Mouse (Mus musculus) cerebellum, postnatal 4 days (tissue): ENCODE data around the gene Prnd.

ENCODE experiments used
- DNase-seq, 2 experiments: peaks; one replicate each; pipeline ENCODE4 v3.0.0; 2022; ENCODE audit warnings: low spot score in 2 of 2, mixed read lengths in 1 of 2

The Prnd gene

GRCm38 (mm10) chr2:131950598-131951095 is at the start of gene Prnd:
Gene Prnd (plus strand): TSS chr2:131950861.
- DNase-seq: no peak

DNA sequence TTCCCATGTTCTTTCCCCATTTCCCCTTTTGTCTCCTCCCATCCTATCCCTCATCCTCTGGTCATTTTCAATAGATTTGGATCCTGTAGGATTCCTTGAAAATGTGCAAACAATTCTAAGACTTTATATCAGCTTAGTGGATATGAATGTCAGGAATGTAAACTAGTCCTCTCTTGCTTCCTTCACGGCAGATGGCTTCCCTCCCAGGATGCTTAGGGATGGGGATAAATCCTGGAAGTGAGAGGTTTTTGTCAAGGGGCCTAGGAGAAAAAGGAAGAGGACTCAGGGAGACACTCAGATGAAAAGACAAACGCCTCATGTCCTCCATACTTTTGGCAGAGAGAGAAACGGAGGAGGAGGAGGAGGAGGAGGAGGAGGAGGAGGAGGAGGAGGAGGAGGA is 48.2 kb upstream of the Prnd start:
- no peak for DNase-seq

DNA sequence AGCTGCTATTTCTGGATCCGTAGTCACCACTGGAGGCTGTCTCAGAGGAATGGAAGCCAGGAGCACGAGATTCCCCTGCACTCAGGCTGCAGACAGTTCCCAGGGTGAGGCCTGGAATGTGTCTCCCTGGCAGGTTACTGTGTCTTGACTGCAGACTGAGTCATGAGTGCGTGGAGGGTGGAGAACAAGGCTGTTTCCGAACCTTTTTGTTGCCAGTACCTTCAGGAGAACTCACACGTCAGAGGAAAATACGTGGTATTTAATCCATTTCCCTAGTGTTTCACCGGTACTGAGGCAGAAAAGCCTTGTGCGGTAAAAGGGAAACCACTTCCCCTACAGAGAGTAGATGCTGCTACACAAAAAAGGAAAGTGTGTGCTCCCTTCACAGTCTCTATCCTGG is 47.8 kb upstream of the Prnd start:
- no peak for DNase-seq

- no peak for DNase-seq
Observed at GRCm38 (mm10) chr2:131905025-131905424, 45.6 kb upstream of the Prnd start.

GRCm38 (mm10) chr2:131905776-131906175 is 44.9 kb upstream of the Prnd start:
- DNase-seq: no peak

DNA sequence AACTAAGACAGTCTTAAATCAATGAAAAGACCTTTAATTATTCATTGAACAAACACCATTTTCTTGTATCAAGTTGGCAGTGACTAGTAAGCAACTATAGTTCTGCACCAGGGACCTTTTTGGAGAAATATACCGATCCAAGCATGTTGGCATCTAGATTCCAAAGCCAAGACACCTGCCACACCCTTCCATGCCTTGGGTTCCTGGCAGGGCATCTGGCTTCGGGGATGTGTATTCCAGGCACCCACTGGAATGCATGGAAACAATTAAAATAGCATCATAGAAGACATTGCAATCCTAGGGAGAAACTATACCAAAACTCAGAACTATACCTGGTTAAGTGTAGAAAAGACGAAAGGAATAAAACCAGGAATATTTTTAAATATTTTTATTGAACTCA is 44.4 kb upstream of the Prnd start:
- DNase-seq: no peak

- DNase-seq: peak in 1 of 2 experiments; percentile 26
Observed at GRCm38 (mm10) chr2:131906846-131907245, 43.8 kb upstream of the Prnd start.

DNA sequence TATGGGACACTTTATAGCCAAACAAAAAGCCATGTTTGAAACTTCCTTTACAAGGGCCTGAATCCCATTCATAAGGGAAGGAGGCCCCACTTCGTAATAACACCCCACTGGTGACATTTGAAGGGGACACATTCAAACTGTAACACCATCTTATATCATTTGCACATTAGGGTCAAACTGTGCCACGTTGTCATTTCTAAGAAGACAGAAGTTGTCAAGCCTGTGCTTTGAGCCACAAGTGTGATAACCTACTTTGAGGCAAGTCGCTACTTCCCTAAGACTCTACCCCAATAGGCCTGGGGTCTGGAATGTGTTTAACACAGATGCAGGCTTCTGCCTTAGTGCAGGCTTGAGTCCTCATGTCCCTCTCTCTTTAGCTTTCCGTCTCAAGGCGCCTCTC is 43.4 kb upstream of the Prnd start:
- no peak for DNase-seq

DNA sequence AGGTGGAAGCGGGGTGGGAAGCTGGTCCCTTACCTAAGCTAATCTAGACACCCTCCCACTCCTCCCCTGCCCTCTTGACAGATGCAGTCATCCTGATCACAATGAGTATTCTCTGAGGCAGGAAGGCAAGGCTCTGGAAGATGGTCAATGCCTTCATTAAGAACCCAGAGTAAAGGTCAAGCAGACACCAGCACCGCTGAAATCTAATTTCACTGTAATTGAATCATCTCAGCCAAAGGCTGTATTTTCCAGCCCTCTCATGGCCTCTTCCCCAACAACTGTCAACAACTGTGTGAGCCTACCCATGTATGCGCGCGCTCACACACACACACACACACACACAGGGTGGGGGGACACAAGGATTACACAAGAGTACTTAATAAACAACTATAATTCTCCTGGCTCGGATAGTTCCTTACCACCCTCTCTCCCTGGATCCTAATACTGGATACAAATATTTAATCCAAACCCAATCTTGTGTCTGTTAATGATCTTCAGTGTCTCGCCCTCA is 42.3 kb upstream of the Prnd start:
- DNase-seq: no peak

DNA sequence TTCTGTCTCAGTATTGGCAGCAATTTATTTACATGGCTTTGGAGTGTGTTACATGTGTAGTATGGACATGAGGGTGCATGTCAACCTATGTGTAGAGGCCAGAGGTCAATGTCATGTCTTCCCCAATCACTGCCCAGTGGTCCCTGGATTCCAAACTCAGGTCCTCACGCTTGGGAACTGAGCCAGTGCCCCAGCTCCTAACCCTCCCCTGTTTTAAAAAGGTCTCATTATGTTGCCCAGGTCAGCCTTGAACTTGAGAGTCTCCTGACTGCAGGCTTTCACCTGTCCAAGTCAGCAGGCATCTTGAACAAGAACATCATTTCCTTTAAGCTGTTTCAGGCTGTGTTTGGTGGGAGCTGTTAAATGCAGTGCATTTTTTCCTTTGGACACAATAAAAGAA is 41.8 kb upstream of the Prnd start:
- DNase-seq: no peak

- peak; percentile 81 to 93 for DNase-seq
Observed at GRCm38 (mm10) chr2:131909683-131910572, 40.7 kb upstream of the Prnd start, which contains the start of the genes Prnp and Prn. Gene Prnp (plus strand): TSS chr2:131909928. Gene Prn (plus strand): TSS chr2:131909957.

DNA sequence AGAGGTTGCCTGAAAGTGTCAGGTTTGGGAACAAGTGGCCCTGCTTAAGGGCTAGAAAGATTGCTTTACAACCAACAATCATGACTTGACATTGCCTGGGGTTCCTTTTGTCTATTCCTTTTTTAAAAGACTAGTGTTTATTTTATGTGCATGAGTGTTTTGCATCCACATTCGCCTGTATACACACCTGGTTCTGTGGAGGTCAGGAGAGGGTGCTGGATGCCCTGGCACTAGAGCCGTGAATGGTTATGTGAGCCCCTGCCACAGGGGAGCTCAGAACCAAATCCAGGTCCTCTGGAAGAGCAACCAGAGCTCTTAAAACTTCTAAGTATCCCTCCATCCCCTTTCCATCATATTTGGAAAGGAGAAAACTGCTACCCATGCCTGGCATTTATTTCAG is 39.8 kb upstream of the Prnd start:
- DNase-seq: no peak

- DNase-seq: no peak
Observed at GRCm38 (mm10) chr2:131911341-131911740, 39.3 kb upstream of the Prnd start.

DNA sequence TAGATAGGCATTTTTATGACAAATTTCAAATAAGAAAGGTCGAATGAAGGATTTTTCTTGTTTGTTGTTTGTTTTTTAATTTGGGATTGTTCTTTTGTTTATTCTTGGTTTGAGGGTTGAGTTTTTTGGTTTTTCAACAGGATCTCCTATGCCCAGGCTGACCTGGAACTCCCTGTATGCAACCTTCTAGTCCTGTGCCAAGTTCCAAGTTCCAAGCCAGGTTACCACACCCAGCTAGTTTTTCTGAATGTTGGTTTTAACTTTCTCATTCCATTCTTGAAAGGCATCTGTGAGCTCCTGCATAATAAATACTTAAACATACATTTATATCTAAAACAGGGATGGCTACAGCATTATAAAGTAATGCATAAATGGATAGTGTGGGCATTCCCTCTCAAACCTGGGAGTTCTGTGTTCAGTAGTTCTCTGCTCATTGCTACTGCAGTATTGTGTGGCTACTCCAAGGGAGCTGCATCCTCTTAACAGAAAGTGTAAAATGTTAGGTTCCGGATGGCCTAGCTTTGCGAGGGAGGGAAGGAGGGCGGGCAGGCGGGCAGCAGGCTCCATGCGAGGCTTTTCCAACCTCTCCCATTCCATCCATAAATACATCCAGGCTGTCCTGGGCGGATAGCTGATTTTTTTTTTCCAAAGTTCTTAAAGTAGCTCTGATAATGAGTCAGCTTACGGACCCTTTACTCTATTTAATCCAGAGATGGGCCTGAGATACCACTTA is 38.0 kb upstream of the Prnd start:
- no peak for DNase-seq

GRCm38 (mm10) chr2:131932275-131932902 is 18.3 kb upstream of the Prnd start:
- no peak for DNase-seq

DNA sequence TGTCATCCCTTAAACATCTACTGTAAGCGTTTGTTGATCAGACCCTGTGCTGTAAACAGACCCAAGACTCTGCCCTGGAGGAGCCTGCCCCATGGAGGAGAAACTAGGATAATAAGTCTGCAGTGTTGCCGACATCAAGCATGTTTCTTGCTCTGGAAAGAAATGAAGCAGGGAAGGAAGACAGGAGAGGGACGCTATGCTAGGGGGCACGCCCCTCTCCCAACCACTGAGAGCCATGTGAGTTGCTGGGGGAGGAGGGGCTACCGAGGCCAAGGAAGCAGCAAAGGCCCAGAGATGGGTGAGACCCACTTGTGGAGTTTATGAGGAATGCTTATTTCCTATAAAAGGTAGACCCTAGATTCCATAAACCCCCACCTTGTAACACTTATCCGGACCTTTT is 17.6 kb upstream of the Prnd start:
- no peak for DNase-seq

DNA sequence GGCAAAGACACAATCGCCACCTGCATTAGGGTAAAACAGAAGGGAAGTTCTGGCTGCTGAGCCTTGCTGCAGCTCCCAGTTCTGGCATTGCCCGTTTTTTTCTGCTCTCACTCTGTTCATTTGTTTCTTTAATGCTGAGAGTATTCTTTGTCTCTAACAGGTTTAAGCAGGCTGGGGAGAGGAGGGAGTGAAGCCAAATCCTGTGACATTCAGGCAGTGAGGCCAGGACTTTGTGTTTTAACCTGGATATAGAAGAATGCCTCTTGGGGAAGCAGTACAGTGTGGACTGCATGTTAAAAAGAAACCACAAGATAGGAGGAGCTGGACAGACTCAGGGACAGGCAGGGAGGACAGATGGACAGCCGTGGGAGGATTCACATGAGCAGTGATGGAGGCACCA is 17.1 kb upstream of the Prnd start:
- DNase-seq: no peak

DNA sequence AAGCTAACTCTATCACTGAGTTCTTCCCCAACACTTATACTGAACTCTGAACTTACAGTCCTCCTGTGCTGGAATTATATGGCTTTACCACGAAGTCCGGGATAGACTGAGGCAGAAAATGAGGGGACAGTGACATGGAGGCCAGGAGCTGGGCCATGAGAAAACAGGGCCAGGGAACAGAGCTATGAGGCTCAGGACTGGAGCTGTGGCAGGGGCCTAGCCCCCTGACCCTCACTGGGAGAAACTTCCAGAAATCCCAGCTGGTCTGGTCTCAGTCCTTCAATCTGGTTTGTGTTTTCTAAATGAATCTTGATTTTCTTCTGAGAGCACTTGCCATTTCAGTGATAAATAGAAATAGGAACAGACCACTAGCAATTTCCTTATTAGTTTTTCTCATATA is 16.4 kb upstream of the Prnd start:
- DNase-seq: no peak

GRCm38 (mm10) chr2:131935390-131936105 is 15.1 kb upstream of the Prnd start:
- DNase-seq: no peak

GRCm38 (mm10) chr2:131936410-131936809 is 14.3 kb upstream of the Prnd start:
- no peak for DNase-seq

DNA sequence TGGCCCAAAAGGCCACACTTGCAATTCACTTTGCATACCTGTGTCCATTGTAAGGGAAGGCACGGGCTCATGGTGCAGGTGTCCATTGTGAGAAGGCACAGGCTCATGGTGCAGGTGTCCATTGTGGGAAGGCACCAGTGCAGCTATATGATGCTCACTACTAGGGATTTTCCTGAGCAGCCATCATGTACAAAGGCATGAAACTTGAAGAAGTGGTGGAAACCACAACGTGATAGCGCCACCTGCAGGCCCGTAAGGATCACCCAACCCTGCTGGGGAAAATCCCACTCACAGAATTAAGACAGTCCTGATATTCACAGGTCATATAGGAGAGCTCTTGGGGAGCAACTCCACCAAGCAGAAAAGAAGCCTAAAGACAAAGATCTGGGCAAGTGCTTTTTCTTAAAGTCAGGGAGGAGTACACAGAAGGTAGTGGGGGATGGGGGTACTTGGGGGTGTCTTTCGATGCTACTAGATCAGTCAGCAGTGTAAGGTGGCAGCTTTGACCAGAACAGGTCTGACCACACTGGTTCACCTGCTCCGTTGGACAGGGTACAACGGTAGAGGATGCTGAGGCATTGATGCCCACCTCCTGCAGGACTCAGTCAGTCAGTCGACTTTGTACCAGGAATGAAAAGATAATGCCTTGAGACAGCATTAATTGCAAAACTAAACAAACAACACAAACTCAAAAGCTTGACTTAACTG is 11.1 kb upstream of the Prnd start:
- peak in 1 of 2 experiments; percentile 52 for DNase-seq
